Mouse (Mus musculus) spleen, adult 2 months (tissue): ENCODE data around the gene Nup98.

Experiments
- CTCF ChIP-seq: fragments of 200-500 bp; IDR thresholded peaks from 2 replicates; pipeline ENCODE4 v1.5.1; 2011; ENCODE audit warnings: mild to moderate bottlenecking, inconsistent platforms; ENCODE audit not compliant: insufficient read depth, insufficient read length, insufficient replicate concordance; ENCODE audit errors: extremely low read depth
- POLR2A ChIP-seq: fragments of 200-500 bp; IDR thresholded peaks from 2 replicates; pipeline ENCODE4 v1.6.1; 2011; ENCODE audit warnings: low read depth, low read length, inconsistent platforms

DNA sequence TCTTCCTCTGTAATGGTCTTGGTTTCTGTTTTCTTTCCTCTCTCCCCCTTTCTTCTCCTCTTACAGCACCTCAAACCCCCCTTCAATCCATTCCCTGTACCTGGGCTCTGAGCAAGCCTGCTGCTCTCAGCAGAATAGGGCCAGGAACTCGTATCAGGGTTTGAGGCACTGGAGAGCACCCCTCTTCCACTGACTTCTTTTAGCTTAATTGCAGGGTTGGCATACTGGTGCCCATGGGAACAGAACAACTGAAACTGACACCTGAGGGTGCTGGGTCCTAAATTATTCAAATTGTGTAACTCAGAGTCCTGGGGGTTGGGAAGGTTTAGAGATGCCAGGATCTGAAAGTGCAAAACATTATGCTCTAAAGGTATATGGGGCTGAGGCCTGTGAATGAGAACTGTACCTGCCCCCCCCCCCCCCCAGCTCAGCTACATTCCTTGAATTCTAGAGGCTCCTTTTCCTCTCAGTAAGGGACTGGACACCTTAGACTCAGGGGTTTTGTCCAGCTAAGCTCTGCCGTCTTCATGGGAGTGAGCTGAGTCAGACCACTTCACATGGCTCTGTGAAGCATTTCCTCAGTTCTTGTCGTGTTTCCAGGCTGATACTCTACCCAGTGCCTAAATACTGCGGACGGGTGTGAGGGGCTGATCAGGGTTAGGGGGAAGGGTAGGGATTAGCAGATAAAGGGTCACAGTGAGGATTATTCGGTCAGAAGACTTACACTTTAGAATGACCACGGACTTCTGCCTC, 93.2 kb downstream of the Nup98 start, which contains the start of gene Chrna10:
- TF ChIP-seq CTCF (no peak), POLR2A (no peak)
